Mouse (Mus musculus) adrenal gland, postnatal 0 days (tissue): ENCODE results near the gene Olfr522. TPM values are rescaled to one million over a fixed set of nuclear protein-coding genes. Genes with fewer than 3 reads are reported as not detected.

Experiments
- polyA plus RNA-seq: library from polyadenylated mRNA; unstranded; fragments of >200 nt; fragmentation: Nextera tagmentation; extraction: Ambion mirVana; gene quantifications from 2 replicates; pipeline ENCODE4 v1.2.1, GENCODE M21; 2015

Gene Olfr522
- not detected in 2 replicates for polyA plus RNA-seq

GRCm38 (mm10) chr7:140164664-140165063 is at the start of gene Olfr522:
Gene Olfr522 (minus strand): TSS chr7:140164764.

GRCm38 (mm10) chr7:140205864-140206263 is 41.3 kb upstream of the Olfr522 start, which contains the start of gene Olfr524:
Gene Olfr524 (minus strand): TSS chr7:140205964.

GRCm38 (mm10) chr7:140172936-140173335 is 8.4 kb upstream of the Olfr522 start, which contains the start of gene Olfr523:
Gene Olfr523 (plus strand): TSS chr7:140173217.

GRCm38 (mm10) chr7:140154218-140154927 is 10.2 kb downstream of the Olfr522 start, which contains the start of gene Sprn:
Gene Sprn (minus strand): TSS chr7:140154877.

GRCm38 (mm10) chr7:140137135-140138020 is 27.2 kb downstream of the Olfr522 start, which contains the start of gene Mtg1:
Gene Mtg1 (plus strand): TSS chr7:140137564.

GRCm38 (mm10) chr7:140116329-140117054 is 48.1 kb downstream of the Olfr522 start, which contains the start of gene Echs1:
Gene Echs1 (minus strand): TSS chr7:140116476.

GRCm38 (mm10) chr7:140115583-140116328 is 48.8 kb downstream of the Olfr522 start, which contains the start of gene Paox:
Gene Paox (plus strand): TSS chr7:140115799.

Other genes with a start within 250 kb of the Olfr522 start
- gene Utf1, start 221.0 kb downstream of the Olfr522 start, polyA plus RNA-seq = 0.11 TPM in 1 of 2 replicates, not detected in the other
- 0.85 and 1.9 TPM in 2 replicates for gene 6430531B16Rik, start 186.0 kb downstream of the Olfr522 start, polyA plus RNA-seq
- 2.3 and 3.0 TPM in 2 replicates for gene Adam8, start 172.2 kb downstream of the Olfr522 start, polyA plus RNA-seq
- gene Zfp511, start 128.4 kb downstream of the Olfr522 start, polyA plus RNA-seq = 32.4 and 34.1 TPM in 2 replicates
- gene Tubgcp2, start 128.1 kb downstream of the Olfr522 start, polyA plus RNA-seq = 26.8 and 34.5 TPM in 2 replicates
- gene Msx3, start 115.7 kb downstream of the Olfr522 start, polyA plus RNA-seq = not detected in 2 replicates
- gene Caly, start 82.2 kb downstream of the Olfr522 start, polyA plus RNA-seq = 21.4 and 28.3 TPM in 2 replicates
- gene Prap1, start 71.4 kb downstream of the Olfr522 start, polyA plus RNA-seq = 0.77 and 13.5 TPM in 2 replicates
- gene Fuom, start 62.3 kb downstream of the Olfr522 start, polyA plus RNA-seq = 128 and 178 TPM in 2 replicates
- 16.9 and 26.2 TPM in 2 replicates for gene Paox, start 49.0 kb downstream of the Olfr522 start, polyA plus RNA-seq
- gene Echs1, start 48.3 kb downstream of the Olfr522 start, polyA plus RNA-seq = 290 and 453 TPM in 2 replicates
- gene Mtg1, start 27.2 kb downstream of the Olfr522 start, polyA plus RNA-seq = 32.9 and 51.0 TPM in 2 replicates
- 1.9 and 4.3 TPM in 2 replicates for gene Sprn, start 9.9 kb downstream of the Olfr522 start, polyA plus RNA-seq
- not detected in 2 replicates for gene Olfr523, start 8.5 kb upstream of the Olfr522 start, polyA plus RNA-seq
- gene Olfr524, start 41.2 kb upstream of the Olfr522 start, polyA plus RNA-seq = not detected in 2 replicates
- 0.07 TPM in 1 of 2 replicates, not detected in the other for gene Cd163l1, start 53.5 kb upstream of the Olfr522 start, polyA plus RNA-seq
- not detected in 2 replicates for gene 5830411N06Rik, start 82.5 kb upstream of the Olfr522 start, polyA plus RNA-seq
- not detected in 2 replicates for gene Olfr525, start 156.1 kb upstream of the Olfr522 start, polyA plus RNA-seq
- not detected in 2 replicates for gene Olfr527, start 169.3 kb upstream of the Olfr522 start, polyA plus RNA-seq
- not detected in 2 replicates for gene Olfr60, start 196.9 kb upstream of the Olfr522 start, polyA plus RNA-seq
- gene Olfr530, start 211.6 kb upstream of the Olfr522 start, polyA plus RNA-seq = not detected in 2 replicates
- gene Olfr531, start 238.2 kb upstream of the Olfr522 start, polyA plus RNA-seq = not detected in 2 replicates